Mouse (Mus musculus): ENCODE measurements around the gene Ncapd2.
"Not testable (repeated sequence)": the region's sequence is repeated elsewhere in the genome, so short reads cannot be mapped to it uniquely, and the experiment has no call there.

Gene Ncapd2

DNA sequence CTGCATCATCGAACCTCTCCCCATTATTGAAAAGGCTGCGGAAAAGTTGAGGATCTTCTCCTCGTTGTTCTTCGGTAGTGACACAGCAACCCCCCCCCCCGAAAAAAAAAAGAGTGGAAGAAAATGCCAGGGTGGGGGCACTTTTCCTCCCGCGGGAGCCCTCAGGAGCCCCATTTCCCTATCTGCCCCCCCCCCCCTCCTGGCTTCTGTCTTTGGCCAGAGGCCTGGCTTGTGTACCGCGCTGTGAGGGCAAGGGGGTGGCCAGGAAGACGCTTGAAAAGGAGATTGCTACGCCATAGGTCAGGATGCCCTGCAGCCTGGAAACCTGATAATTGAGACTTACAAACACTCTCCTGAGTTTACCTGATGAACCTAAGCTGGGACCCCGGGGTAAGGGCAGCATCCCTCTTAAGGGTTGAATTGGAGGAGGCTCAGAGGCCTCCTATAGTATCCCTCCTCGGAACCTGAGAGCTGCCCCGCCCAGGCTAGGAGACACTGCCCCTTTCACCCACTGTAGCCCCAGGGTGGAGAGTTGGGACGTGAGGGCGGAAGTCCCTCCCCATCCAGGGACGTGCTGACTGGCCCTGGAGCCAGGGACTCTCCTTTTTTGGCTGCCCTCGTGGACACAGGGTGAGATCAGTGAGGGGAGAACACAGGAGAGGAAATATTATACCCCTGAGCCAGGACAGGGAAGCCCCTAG lies 25.3 kb downstream of the Ncapd2 start, which contains the start of gene Gapdh:
Gapdh (minus strand) TSS at position 417 of the 701 bp plus-strand sequence.
- in situ Hi-C loops (cut with MboI, MseI), result no loop called here

DNA sequence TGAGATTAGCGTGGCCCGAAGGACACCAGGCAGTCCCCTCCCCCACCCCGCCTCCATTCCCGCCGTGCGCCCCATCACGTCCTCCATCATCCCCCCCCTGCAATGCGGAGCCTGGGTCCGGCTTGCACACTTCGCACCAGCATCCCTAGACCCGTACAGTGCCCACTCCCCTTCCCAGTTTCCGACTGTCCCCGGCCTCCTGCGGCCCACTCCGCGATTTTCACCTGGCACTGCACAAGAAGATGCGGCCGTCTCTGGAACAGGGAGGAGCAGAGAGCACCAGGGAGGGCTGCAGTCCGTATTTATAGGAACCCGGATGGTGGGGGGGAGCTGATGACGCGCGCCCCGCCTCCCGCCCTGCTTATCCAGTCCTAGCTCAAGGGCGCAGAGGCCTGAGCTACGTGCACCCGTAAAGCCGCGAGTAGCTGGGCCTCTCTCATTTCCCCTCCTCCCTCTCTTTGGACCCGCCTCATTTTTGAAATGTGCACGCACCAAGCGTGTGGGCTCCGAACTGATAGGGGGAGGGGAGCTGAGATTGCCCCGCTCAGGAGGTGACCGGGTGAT lies 26.1 kb downstream of the Ncapd2 start:
- in situ Hi-C loops (cut with MboI, MseI), result no loop called here

DNA sequence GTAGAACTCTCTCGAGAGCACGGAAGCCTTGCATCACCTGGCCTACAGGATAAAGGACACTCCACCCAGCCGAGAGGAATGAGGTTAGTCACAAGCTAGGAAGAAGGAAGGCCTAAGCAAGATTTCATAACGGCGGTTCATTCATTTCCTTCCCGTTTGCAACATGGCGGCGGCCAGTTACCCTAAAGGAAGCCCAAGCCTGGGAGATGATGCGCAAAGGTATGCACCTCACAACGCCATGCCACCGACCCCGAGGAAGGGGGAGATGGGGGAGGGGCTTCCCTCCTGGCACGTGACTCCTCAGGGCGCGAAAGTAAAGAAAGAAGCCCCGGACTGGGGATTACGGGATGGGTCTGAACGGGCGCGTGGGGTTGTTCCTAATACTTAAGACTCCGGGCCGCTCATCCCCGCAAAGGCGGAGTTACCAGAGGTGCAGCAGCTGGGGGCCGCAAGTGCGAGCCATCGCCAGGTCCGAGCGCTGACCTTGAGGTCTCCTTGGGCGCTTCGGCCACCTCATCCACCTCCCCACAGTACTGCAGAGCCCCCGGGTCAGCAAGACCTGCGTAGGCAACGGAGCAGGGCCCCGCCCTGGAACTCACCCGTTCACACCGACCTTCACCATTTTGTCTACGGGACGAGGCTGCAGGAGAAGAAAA lies 26.7 kb downstream of the Ncapd2 start:
- in situ Hi-C loops (cut with MboI, MseI), result no loop called here

DNA sequence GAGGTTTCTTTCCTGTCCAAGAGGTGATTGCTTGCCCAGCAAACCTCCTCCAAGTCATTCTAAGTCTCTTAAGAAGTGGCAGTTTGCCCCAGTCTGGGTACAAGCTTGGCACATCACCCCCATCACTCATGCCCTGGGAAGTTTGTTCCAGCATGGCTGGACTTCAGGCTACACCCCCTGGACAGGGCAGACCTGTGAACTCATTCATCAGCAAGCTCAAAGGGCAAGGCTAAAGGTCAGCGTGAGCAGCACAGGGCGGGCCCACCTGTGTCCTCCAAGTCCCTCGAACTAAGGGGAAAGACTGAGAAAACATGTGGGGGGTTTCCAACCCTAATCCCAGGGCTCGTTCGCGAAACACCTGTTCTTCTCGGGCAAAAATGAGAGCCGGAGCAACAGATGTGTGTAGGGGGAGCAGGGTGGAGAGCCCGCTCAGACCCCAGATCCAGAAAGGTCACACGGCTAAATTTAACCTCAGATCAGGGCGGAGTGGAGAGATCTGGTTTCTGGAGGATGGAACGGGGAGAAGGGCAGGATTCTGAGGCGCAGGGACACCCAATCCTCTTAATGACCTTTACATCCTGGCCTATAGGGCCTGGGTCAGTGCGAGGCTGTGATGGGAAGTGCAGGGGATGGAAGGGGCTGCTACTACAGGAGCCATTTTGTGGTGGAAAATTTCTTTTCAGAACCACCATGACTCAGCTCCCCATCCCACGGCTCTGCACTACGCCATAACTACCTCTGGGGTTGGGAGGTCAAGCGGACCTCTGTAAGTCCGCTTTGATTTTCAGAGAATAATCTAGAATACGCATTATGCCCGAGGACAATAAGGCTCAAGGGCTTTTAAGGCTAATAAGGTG lies 27.5 kb downstream of the Ncapd2 start:
- in situ Hi-C loops (cut with MboI, MseI), result no loop called here

DNA sequence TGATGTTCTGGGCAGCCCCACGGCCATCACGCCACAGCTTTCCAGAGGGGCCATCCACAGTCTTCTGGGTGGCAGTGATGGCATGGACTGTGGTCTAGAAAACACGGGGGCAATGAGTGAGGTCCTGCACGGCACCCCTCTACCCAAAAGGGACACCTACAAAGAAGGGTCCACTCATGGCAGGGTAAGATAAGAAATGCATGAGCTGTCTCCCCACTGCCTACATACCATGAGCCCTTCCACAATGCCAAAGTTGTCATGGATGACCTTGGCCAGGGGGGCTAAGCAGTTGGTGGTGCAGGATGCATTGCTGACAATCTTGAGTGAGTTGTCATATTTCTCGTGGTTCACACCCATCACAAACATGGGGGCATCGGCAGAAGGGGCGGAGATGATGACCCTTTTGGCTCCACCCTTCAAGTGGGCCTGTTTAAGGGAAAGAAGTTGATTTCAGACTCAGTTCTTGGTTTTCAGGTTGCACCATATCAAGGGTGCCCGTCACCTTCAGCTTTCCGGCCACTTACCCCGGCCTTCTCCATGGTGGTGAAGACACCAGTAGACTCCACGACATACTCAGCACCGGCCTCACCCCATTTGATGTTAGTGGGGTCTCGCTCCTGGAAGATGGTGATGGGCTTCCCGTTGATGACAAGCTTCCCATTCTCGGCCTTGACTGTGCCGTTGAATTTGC lies 28.7 kb downstream of the Ncapd2 start:
- in situ Hi-C loops (cut with MboI, MseI), result not testable (repeated sequence)

DNA sequence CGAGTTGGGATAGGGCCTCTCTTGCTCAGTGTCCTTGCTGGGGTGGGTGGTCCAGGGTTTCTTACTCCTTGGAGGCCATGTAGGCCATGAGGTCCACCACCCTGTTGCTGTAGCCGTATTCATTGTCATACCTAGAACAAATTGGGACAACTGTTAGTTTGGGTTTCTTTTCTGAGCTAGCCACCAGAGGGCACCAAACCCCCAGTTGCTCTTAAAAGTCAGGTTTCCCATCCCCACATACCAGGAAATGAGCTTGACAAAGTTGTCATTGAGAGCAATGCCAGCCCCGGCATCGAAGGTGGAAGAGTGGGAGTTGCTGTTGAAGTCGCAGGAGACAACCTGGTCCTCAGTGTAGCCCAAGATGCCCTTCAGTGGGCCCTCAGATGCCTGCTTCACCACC lies 29.5 kb downstream of the Ncapd2 start:
- in situ Hi-C loops (cut with MboI, MseI), result not testable (repeated sequence)

DNA sequence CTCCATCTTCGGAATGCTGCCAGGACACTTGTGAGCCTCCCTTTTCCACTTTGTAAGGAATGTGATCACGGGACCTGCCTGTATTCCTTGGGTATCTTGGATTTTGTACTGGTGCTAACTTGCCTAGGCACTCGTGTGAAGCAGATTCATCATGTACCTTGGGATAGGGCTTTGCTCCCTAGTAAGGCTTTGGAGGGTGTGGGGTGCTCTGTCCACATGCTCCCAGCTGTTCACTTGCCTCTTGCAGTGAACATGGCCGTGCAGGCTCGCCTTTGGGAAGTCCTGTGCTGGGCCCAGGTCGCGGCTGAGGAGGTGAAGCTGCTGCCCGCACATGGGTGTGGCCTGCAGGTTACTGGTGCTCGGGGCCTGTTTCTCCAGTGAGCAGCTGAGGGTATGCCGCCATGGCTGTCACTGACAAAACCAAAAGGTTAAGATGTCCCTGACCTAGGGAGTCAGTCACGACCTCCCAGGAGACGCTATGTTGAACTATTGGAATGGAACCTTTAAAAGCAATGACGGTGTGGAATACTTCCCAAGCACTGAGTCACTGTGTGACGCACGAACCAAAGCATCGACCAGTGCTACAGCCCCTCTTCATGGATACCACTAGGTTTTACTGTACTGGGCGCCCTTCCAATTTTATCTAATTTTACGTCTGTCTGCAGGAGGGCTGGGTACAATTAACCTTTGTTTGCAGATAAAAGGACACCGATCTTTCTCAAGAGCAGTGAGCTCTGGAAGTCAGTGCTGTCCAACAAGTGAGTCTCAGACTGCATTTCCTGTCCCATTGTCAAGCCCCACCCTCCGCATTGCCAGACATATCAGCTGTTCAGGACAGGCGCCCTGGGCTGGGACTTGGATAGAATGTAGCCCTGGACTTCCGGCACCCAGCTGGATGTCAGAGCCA lies 30.4 kb downstream of the Ncapd2 start:
- in situ Hi-C loops (cut with MboI, MseI), result no loop called here

DNA sequence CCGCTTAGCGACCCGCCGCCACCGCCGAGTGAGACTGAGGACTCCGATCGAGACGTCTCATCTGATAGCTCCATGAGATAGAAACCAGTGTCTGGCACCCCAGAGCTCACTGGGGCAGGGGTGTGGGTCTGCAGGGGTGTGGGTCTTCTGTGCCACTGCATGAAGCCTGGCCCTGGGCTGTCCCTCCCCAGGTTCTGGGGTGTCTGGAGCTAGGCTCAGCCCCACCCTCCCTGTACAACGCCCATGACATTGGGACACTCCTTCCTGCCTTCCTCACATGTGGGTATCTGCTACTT lies 31.0 kb downstream of the Ncapd2 start:
- in situ Hi-C loops (cut with MboI, MseI), result no loop called here

DNA sequence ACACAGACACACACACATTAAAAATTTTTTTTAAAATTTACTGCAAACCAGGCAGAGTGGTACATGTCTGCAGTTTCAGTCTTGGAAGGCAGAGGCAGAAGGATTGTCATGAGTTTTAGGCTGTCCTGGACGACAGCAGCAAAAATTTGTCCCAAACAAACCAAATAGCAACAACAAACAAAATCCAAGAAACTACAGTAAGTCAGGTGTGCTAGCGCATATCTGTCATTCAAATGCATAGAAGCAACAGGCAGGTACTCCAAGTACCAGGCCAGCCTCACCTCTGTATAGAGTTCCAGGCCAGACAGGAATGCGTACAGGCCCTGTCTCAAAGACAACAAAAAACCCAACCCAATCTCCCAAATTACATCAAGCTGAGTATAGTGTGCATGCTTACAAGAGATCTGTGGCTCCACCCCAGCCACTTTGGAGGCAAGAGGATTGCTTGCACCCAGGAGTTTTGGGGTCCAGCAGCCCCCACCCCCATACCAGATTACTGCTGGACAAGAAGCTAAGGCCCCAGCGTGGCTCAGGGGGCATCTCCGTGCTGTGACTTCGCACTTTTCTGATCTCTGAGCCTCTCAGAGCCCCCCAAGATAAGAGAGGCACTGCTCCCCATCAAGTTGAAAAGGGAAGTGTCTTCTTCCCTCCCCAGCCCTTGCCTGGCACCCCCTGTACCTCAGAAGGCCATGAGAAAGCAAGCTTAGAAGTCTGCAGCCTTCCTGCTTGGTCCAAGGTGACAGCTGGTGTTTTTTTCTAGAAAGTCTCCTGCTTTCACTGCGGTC lies 31.5 kb downstream of the Ncapd2 start:
- in situ Hi-C loops (cut with MboI, MseI), result no loop called here

DNA sequence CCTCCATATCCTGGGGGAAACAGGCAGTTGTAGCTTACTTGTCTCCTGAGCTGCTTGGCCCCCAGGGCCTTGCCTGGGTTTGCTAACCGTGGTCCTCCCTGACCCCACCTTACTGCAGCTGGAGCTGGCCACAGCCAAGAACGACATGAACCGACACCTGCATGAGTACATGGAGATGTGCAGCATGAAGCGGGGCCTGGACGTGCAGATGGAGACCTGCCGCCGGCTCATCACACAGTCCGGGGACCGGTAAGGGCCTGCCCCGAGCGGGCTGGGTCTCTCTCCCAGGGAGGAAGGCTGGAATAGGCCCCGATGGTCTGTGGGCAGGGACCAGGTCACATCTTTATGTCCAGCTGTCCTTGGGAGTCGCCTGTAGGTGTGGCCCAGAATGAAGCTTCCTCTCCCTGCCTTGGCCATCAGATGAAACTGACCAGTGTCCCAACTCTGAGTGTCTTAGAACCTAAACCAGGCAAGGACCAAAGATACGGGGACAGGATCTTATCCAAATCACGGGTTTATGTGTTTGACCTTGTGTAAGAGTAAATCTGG lies 32.5 kb downstream of the Ncapd2 start:
- in situ Hi-C loops (cut with MboI, MseI), result no loop called here

DNA sequence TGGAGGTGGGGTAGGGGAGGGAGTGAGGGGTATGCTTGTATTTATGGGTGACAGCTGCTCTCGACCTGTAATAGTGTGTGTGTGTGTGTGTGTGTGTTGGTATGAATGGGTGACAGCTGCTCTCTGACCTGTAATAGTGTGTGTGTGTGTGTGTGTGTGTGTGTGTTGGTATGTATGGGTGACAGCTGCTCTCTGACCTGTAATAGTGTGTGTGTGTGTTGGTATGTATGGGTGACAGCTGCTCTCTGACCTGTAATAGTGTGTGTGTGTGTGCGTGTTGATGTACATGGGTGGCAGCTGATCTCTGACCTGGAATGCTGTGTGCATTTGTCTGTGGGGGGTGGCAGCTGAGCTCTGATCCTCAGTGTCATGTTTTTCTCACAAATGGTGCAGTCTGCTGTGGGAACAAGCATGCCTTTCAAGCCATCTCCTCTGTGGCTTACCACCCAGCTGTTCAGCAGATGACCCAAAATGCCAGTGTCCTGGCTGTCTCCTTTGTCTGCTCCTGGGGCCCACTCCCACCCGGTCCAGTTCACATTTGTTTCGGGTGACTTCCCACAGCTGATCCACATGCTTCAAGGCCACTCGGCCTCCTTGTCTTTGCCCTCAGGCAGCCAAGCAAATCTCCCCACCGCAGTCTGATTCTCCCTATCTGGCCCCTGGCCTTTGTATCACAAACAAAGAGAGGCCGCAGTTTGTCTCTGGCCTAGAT lies 34.4 kb downstream of the Ncapd2 start:
- in situ Hi-C loops (cut with MboI, MseI), result no loop called here

DNA sequence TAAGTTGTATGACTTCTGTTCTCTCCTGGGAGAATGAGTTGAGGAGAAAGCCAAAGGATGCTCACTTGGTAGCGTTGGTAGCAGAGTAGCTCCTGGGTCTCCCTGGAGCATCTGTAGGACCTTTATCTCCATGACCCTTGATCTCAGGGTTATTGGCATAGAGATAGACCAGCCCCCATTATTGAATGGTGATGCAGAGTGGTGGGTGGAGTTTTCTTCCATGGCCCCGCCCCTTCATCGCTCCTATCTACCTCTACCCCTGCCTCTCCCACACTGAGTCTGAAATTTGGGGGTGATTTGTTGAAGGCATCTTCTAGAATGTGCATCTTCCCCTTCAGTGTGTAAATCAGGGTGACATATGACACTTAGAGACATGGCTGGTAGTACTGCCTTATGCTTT lies 35.0 kb downstream of the Ncapd2 start:
- in situ Hi-C loops (cut with MboI, MseI), result no loop called here

DNA sequence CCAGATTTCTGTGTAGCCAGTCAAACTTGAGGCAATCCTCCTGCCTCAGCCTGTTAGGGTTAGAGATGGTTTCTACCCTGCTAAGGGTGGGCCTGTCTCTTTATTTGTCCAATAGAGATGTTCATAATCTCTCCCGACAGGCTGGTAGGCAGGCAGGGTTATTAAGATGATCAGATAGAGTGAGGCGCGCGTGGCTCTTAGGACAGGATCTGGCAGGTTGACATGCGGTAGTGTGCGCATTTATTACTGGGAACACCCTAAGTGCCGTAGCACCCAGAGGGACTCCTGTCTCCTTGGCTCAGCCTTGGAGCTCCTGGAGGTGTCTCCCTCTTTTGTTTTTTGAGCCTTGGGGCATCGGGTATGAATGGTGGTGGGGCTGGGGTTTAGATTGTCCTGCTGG lies 36.2 kb downstream of the Ncapd2 start:
- in situ Hi-C loops (cut with MboI, MseI), result no loop called here

DNA sequence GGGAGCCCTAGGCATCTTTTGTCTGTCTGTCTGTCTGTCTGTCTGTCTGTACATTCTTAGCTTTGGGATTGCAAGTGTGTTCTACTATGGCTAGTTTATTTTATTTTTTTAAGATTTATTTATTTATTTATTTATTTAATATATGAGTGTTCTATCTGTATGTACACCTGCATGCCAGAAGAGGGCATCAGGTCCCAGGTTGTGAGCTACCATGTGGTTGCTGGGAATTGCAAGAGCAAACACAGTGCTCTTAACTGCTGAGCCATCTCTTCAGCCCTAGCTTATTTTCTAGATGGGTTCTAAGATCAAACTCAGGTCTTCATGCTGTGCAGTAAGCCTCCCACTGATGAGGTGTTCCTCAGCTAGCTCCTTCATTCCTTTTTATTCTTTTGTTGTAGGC lies 37.0 kb downstream of the Ncapd2 start:
- in situ Hi-C loops (cut with MboI, MseI), result no loop called here

DNA sequence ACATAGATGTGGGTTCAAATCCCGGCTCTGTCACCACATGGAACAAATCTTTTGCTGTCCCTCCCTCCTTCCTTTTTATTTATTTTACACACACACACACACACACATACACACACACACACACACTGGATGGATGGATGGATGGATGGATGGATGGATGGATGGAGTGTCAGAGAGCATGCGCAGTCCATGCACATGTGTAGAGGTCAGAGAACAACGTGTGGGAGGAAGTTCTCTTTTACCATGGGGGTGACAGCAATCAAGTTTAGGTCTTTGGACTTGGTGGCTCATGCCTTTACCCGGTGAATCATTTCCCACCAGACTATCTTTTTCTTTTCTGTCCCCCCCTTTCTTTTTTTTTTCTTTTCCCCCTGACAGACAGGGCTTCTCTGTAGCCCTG lies 37.8 kb downstream of the Ncapd2 start:
- in situ Hi-C loops (cut with MboI, MseI), result no loop called here

DNA sequence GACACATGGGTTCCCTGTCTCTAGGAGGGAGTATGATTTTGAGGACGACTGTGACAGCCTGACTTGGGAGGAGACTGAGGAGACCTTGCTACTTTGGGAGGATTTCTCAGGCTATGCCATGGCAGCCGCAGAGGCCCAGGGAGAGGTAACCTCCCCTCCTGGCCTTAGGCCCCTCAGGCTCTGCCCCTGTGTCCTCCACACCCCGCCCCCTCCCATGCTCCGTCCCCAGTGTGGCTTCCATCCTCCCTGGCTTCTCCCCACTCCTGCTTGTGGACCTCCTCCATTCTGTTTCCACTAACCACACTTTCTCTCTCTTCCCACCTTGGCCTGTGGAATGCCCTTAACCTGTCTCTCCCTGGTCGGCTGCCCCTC lies 38.5 kb downstream of the Ncapd2 start:
- in situ Hi-C loops (cut with MboI, MseI), result no loop called here

DNA sequence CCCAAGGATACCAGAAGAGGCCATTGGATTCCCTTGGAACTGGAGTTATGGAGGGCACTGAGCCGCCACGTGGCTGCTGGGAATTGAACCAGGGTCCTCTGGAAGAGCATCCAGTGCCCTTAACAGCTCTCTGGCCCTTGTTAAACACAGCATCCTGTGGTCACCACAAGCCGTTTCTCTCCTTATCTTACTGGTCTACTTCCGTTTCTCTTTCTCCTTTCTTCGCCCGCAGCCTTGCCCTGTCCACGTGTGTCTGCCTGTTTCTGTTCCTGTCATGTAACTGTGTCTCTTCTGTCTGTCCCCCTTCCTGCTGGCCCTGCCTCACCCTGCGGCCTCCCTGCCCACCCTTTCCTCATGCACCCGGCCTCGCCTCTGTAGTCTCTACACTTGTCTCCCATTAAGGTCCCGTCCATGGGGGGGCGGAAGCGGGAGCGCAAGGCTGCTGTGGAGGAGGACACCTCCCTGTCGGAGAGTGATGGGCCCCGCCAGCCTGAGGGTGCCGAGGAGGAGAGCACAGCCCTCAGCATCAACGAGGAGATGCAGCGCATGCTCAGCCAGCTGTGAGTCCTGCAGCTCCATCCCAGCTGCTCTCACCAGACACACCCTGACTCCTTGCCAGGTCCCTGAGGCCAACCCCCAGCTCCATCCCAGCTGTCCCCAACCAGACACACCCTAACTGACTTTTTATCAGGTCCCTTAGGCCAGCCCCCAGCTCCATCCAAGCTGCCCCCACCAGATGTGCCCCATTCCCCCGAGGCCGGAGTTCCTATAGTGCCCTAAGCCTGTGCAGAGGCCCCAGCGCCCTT lies 39.1 kb downstream of the Ncapd2 start:
- in situ Hi-C loops (cut with MboI, MseI), result no loop called here

DNA sequence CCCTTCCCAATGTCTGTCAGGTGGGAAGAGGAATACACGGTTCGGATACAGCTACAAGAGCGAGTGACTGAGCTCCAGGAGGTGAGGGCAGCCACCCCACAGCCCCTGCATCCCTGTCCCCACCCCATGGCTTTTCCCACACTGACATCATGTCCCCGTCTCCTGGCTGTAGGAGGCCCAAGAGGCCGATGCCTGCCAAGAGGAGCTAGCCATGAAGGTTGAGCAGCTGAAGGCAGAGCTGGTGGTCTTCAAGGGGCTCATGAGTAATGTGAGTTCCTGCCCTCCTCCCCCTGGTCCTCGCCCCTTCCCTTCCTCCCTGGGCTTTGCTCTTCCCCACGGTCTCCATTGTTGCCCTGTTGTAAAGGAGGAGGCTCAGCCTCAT lies 41.9 kb downstream of the Ncapd2 start:
- in situ Hi-C loops (cut with MboI, MseI), result no loop called here

Data from regulatory T cell (primary cell).